Mouse (Mus musculus) lung, postnatal 0 days (tissue): ENCODE data around the gene Hoxd8. TPM values are rescaled to one million over a fixed set of nuclear protein-coding genes. Genes with fewer than 3 reads are reported as not detected.

Source experiments
- ATAC-seq: fragments of 200-750 bp; cut with Nextera tagmentation; 2 replicates; pipeline ENCODE4 v1.8.0; 2017; ENCODE audit warnings: moderate library complexity
- DNase-seq: peaks from one replicate; pipeline ENCODE4 v3.0.0-alpha.2; 2016; ENCODE audit warnings: low spot score
- H3K27ac ChIP-seq: fragments of 300-500 bp; sonication (generic); 2 replicates; pipeline ENCODE4 v1.5.1; 2014; ENCODE audit warnings: antibody characterized with exemption, mild to moderate bottlenecking, low read length, mixed read lengths
- H3K27me3 ChIP-seq: fragments of 300-500 bp; sonication (generic); replicated peaks from 2 replicates; pipeline ENCODE4 v1.6.1; 2014; ENCODE audit warnings: low read length, mixed read lengths; ENCODE audit not compliant: insufficient read depth
- H3K36me3 ChIP-seq: fragments of 300-500 bp; sonication (generic); 2 replicates; pipeline ENCODE4 v1.6.1; 2014; ENCODE audit warnings: low read length, mixed read lengths; ENCODE audit not compliant: insufficient read depth
- H3K4me1 ChIP-seq: fragments of 300-500 bp; sonication (generic); 2 replicates; pipeline ENCODE4 v1.6.1; 2014; ENCODE audit warnings: antibody characterized with exemption, low read depth, low read length, mixed read lengths; ENCODE audit not compliant: insufficient read depth
- H3K4me2 ChIP-seq: fragments of 300-500 bp; sonication (generic); replicated peaks from 2 replicates; pipeline ENCODE4 v1.6.1; 2014; ENCODE audit warnings: low read depth, mild to moderate bottlenecking, low read length, moderate library complexity, mixed read lengths
- H3K4me3 ChIP-seq: fragments of 300-500 bp; sonication (generic); 2 replicates; pipeline ENCODE4 v1.5.1; 2014; ENCODE audit warnings: low read depth, low read length
- H3K9ac ChIP-seq: fragments of 300-500 bp; sonication (generic); replicated peaks from 2 replicates; pipeline ENCODE4 v1.6.1; 2014; ENCODE audit warnings: low read depth, mild to moderate bottlenecking
- H3K9me3 ChIP-seq: fragments of 300-500 bp; sonication (generic); 2 replicates; pipeline ENCODE4 v1.6.1; 2016; ENCODE audit warnings: low read length, mixed read lengths
- CTCF ChIP-seq: IDR thresholded peaks from 2 replicates; pipeline ENCODE4 v1.5.1; 2016; ENCODE audit warnings: antibody characterized with exemption, mild to moderate bottlenecking
- EP300 ChIP-seq: IDR thresholded peaks from 2 replicates; pipeline ENCODE4 v1.6.1; 2016; ENCODE audit warnings: antibody characterized with exemption, mild to moderate bottlenecking, control low read depth
- WGBS: fragments of 180-500 bp; shearing (Covaris S2); extraction: QIAGEN DNeasy Blood & Tissue Kit; methylation state at CpG from one replicate; pipeline ENCODE4 v1.1.7; 2014; 5-methylcytosine and 5-hydroxymethylcytosine counted together
- polyA plus RNA-seq: library from polyadenylated mRNA; unstranded; fragments of >200 nt; fragmentation: Nextera tagmentation; extraction: Ambion mirVana; gene quantifications from 2 replicates; pipeline ENCODE4 v1.2.1, GENCODE M21; 2015

Gene Hoxd8
- polyA plus RNA-seq, 1 experiment from 2014 or later: 0.44 TPM

DNA sequence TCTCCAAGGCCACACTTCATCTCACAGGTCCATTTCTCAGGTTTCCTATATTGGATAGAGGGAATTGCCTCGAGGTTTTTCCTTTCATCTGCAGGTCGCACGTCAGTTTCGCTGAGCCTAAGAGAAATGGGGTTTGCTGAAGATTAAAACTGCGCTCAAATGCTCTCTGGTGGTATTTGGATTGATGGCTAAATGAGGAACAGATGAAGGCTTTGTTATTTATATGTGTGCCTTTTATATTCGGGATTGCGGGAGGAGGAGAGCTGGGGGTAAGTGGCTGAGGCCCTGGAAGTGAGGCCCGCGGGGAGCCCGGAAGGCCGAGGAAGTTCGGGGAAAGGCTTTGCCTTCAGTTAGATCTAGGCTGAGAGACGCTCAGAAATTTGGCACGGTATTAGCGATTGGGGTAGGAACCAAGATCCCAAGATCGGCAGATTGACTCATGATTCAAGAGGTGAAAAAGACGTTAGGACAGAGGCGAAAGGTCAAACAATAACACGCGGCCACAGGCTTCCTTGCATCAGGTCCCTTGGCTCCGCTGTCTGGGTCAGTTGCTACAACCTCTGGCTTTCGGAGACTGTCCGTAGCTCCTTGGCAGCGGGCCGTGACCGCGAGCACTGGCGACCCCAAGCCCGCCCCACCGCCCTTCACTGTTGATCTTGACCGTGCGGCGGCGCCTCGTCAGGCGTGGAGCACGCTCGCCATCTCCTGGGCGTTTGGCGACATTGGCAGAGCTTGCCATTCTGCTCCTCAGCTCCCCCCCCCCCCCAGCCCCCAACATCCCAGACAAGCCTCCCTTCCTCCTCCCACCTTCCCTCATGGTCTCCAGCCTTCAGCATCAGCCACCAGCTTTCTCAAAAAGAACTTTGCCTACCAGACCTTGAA is 31.7 kb upstream of the Hoxd8 start:
- H3K9ac ChIP-seq: no peak overlapping the region
- peaks cover 92% of the 10 kb centered on the region for H3K27me3 ChIP-seq
- H3K4me3 ChIP-seq: peak overlapping the region; percentile 29; the same call in 1 of the 2 replicates
- 6% methylated on average over 40 of the region's 40 CpGs for WGBS
- no peaks in the 10 kb centered on the region for H3K9me3 ChIP-seq
- H3K27ac ChIP-seq: no peak overlapping the region
- DNase-seq (peak; percentile 64), ATAC-seq (peak; percentile 66)
- H3K4me2 ChIP-seq: peak overlapping the region; percentile 48
- no peaks in the 10 kb centered on the region for H3K36me3 ChIP-seq
- H3K4me1 ChIP-seq: peaks cover 4% of the 10 kb centered on the region
- TF ChIP-seq CTCF (peak; percentile 81), EP300 (no peak)

DNA sequence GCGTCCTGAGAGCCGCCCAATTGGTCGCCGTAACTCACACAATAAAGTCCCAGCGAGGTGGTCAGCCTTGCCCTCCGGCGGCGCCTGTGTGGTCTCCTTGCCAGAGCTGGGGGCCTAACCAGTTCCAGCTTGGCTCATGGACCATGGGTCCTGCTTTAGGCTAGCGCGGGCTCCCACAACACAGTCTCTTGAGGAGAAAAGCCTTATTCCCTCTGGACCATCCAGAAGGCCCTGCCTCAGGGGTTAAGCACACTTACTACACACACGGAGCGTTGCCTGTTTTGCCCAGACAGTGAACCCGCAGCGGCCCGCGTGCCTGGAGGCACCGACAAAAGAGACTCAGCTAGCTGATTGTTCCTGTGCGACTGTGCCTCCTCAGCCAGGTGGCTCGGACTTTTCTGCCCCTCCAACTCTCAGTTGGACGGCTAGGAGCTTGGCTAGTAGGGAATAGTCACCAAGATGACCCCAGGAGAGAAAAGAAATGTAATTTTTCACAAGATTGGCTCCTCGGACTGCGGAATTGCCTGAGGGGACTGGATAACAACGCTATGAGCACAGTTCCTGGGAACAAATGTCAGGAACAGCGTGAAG is 30.5 kb upstream of the Hoxd8 start:
- no peak for DNase-seq
- TF ChIP-seq CTCF (no peak), EP300 (no peak)
- ATAC-seq: no peak
- Histone ChIP-seq H3K27ac (no peak overlapping the region), H3K9ac (no peak overlapping the region), H3K36me3 (no peaks in the 10 kb centered on the region), H3K4me1 (peaks cover 4% of the 10 kb centered on the region; the same call in 1 of the 2 replicates), H3K4me2 (no peak overlapping the region), H3K4me3 (no peak overlapping the region), H3K27me3 (peaks cover 89% of the 10 kb centered on the region), H3K9me3 (no peaks in the 10 kb centered on the region)
- 3% methylated on average over 24 of the region's 24 CpGs for WGBS

DNA sequence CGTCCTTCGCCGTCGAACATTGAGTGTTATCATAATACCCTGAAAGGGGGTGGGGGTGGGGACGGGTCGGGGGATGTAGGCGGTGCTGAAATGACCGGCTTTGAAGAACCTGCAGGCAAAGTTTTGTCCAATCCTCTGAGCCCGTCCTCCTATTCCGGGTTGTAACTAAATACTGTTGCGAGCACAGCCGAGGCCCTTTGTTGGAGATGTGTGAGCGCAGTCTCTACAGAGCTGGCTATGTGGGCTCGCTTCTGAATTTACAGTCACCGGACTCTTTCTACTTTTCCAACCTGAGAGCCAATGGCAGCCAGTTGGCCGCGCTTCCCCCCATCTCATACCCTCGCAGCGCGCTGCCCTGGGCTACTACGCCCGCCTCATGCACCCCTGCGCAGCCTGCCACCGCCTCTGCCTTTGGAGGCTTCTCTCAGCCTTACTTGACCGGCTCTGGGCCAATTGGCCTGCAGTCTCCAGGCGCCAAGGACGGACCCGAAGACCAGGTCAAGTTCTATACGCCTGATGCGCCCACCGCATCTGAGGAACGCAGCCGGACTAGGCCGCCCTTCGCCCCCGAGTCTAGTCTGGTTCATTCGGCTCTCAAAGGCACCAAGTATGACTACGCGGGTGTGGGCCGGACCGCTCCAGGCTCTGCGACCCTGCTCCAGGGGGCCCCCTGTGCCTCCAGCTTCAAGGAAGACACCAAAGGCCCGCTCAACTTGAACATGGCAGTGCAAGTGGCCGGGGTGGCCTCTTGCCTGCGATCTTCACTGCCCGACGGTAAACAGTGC is 29.3 kb upstream of the Hoxd8 start, which contains the start of gene Hoxd12:
Gene Hoxd12, plus strand, starts transcription at position 133 of the 785 bp plus-strand sequence.
- no peak within 1 kb of the TSS for H3K4me3 ChIP-seq
- H3K27me3 ChIP-seq: peaks cover 89% of the 10 kb centered on the region
- WGBS: 4% methylated on average over 47 of the region's 47 CpGs
- H3K4me2 ChIP-seq: no peak within 1 kb of the TSS
- H3K9me3 ChIP-seq: no peaks in the 10 kb centered on the region
- H3K4me1 ChIP-seq: peaks cover 4% of the 10 kb centered on the region; the same call in 1 of the 2 replicates
- ATAC-seq (no peak), DNase-seq (no peak)
- H3K36me3 ChIP-seq: no peaks in the 10 kb centered on the region
- TF ChIP-seq CTCF (no peak), EP300 (no peak)
- no peak within 1 kb of the TSS for H3K9ac ChIP-seq
- H3K27ac ChIP-seq: no peak within 1 kb of the TSS

DNA sequence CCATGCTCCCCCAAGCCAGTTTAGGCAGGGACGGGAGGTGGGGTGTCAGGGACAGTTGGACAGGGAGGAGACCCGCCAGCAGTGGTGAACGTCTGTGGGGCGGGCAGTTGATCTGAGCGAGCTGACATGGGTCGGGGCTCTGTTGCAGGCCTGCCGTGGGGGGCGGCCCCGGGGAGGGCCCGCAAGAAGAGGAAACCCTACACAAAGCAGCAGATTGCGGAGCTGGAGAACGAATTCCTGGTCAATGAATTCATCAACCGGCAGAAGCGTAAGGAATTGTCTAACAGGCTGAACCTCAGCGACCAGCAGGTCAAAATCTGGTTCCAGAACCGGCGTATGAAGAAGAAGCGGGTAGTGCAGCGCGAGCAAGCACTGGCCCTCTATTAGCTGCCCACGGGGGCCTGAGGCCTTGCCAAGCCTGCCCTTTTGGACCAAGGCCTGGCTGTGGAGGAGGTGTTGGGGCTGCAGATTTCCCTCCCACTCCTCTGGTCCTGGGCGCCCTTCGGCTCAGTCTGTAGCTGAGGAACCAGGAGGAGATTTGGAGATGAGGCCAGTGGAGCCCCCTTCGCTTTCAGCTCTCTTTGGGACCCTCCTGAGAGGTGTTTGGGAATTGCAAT is 28.6 kb upstream of the Hoxd8 start:
- no peak for DNase-seq
- H3K27ac ChIP-seq: no peak overlapping the region
- H3K9ac ChIP-seq: no peak overlapping the region
- no peak overlapping the region for H3K4me2 ChIP-seq
- WGBS: 3% methylated on average over 24 of the region's 24 CpGs
- peaks cover 91% of the 10 kb centered on the region for H3K27me3 ChIP-seq
- H3K4me3 ChIP-seq: no peak overlapping the region
- H3K36me3 ChIP-seq: no peaks in the 10 kb centered on the region
- no peaks in the 10 kb centered on the region for H3K9me3 ChIP-seq
- no peak for ATAC-seq
- no peak for TF ChIP-seq EP300
- TF ChIP-seq CTCF: no peak
- H3K4me1 ChIP-seq: peaks cover 4% of the 10 kb centered on the region; the same call in 1 of the 2 replicates

DNA sequence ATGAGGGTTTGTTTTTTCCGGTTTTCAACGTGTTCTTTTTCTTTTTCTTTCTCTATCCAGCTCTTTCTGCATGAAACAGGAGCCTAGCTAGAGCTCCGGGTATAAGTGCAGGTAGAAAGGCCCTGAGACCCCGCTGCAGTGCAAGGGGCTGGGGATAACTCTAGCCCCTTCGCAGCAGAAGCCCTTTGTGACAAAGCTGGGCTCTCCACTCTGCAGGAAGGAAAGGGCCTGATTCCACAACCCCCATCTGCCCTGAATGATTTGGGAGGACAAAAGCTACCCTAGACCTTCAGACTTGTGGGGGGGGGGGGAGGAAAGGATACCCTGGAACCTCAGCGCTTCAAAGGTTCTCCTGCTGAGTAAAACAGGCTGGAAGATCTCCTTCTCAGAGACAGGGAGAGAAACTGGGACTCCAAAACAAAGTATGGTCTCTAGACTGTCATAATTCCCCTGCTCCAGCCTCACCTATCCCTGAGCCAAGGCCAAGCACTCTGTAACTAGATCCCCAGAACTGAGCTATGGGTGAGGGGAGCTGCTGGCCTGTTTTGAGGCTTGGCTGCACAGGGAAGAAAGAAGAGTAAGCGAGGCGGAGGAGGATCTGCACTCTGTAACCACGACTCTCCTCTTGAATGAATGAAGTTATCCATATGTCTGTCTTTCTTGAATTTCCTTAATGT is 27.9 kb upstream of the Hoxd8 start:
- Histone ChIP-seq H3K27me3 (peaks cover 93% of the 10 kb centered on the region), H3K27ac (no peak overlapping the region), H3K4me3 (no peak overlapping the region), H3K4me2 (no peak overlapping the region), H3K4me1 (peaks cover 4% of the 10 kb centered on the region; the same call in 1 of the 2 replicates), H3K9ac (no peak overlapping the region), H3K9me3 (no peaks in the 10 kb centered on the region), H3K36me3 (no peaks in the 10 kb centered on the region)
- WGBS: 2% methylated on average over 9 of the region's 9 CpGs
- DNase-seq (no peak), ATAC-seq (no peak)
- no peak for TF ChIP-seq EP300
- TF ChIP-seq CTCF: no peak
